Mouse (Mus musculus): Measurements from ENCODE around the gene Klhdc4. TPM values are rescaled to one million over a fixed set of nuclear protein-coding genes. Genes with fewer than 3 reads are reported as not detected.
A peak's percentile ranks its signal among the peaks of the same experiment; 100 is the strongest.

The Klhdc4 gene
- polyA plus RNA-seq, 1 experiment from 2014 or later: 27.6 TPM

DNA sequence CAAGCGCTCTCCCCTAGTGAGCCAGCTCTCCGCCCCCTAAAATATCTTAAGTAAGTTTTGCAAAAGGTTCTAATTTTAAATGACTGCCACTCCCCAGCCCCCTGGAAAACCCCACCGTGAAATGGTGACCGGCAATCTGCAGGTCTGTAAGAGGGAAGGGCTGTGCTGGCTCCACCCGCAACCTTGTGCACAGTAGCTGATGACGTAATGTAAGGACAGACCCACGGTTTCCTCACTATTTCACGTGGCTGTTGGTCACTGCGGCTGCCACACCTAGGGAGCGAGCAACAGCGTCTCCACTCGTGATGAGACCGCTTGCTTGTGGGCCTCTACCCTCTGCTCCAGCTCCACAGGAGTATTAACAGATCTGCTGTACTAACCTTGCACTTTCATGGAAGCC is 23.2 kb downstream of the Klhdc4 start:
- peaks cover 47% of the 10 kb centered on the region for H3K36me3 ChIP-seq
- no peaks in the 10 kb centered on the region for H3K9me3 ChIP-seq (replicated peaks)
- no peak overlapping the region for H3K27ac ChIP-seq
- no peak overlapping the region for H3K4me3 ChIP-seq (replicated peaks)
- no peak overlapping the region for H3K4me2 ChIP-seq
- H3K9ac ChIP-seq: no peak overlapping the region
- ATAC-seq (ENCODE audit: low read depth): no peak
- H3K27me3 ChIP-seq: no peaks in the 10 kb centered on the region
- 81% methylated on average over 13 of the region's 13 CpGs for WGBS (ENCODE audit: insufficient replicate concordance)
- DNase-seq: no peak
- no peaks in the 10 kb centered on the region for H3K4me1 ChIP-seq (replicated peaks)

DNA sequence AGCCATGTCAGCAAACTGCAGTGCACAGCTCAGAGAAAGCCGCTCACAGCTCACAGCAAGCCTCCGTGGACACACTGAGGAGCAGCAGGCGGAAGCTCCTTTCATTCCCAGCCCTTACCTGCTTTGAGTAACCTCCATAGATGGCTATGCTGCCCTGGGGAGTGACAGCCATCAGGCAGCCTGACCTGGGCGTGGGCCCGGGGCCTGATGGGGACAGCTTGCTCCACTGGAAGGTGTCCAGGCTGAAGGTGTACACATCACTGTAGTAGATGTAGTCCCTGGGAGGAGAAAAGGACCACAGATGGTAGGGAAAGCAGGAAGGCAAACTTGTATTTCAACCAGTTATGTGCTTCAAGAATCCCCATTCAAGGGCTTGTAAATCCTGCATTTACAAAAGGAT is 24.5 kb downstream of the Klhdc4 start:
- DNase-seq (no peak), ATAC-seq (ENCODE audit: low read depth) (no peak)
- Histone ChIP-seq H3K9ac (no peak overlapping the region), H3K4me1 (replicated peaks) (no peaks in the 10 kb centered on the region), H3K4me3 (replicated peaks) (no peak overlapping the region), H3K9me3 (replicated peaks) (no peaks in the 10 kb centered on the region), H3K27ac (no peak overlapping the region), H3K27me3 (no peaks in the 10 kb centered on the region), H3K4me2 (no peak overlapping the region), H3K36me3 (peaks cover 54% of the 10 kb centered on the region)
- WGBS (ENCODE audit: insufficient replicate concordance): 82% methylated on average over 5 of the region's 5 CpGs

DNA sequence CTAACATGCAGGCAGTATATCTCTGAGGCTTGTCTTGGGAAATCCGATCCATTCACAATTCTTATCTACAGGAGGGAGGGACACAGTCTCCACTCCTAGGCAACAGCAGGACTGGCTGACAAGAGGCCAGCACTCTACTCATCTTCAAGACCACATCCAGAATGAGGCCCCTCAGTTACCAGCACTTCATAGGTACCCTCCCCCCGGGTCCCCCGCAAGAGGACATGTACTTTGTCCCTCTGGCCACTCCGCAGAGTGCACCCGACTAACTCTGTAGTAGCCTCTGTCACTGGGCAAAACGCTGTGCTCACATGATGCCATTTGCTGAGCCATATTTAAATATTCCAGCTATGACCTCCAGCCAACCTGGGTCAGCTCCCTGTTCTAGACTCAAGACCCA is 31.0 kb downstream of the Klhdc4 start:
- ATAC-seq (ENCODE audit: low read depth) (no peak), DNase-seq (no peak)
- Histone ChIP-seq H3K9me3 (replicated peaks) (no peaks in the 10 kb centered on the region), H3K27me3 (no peaks in the 10 kb centered on the region), H3K27ac (no peak overlapping the region), H3K4me1 (replicated peaks) (peaks cover under 1% of the 10 kb centered on the region; the same call in 1 of the 2 replicates), H3K4me2 (no peak overlapping the region), H3K9ac (no peak overlapping the region), H3K4me3 (replicated peaks) (no peak overlapping the region), H3K36me3 (peaks cover 68% of the 10 kb centered on the region)
- WGBS (ENCODE audit: insufficient replicate concordance): 78% methylated on average over 6 of the region's 6 CpGs

DNA sequence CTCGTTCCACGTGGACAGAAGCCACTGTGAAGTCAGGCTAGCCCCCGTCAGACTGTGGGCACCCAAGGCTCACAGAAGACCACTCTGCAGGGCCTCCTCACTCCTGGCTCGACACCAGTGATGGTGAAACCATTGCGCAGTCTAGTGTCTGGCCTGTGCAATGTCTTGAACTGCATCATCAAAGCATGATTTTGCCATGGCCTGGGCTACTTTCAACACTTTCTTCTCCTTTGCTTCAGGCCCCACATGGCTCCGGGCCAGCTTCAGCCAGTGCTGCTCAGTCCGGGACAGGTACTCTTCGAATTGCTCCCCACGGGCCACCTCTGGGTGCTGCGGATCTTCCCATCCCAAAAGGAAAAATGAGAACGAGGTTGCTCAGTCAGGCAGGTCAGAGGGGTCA is 33.0 kb downstream of the Klhdc4 start:
- no peaks in the 10 kb centered on the region for H3K27me3 ChIP-seq
- H3K27ac ChIP-seq: no peak overlapping the region
- no peak for DNase-seq
- no peaks in the 10 kb centered on the region for H3K9me3 ChIP-seq (replicated peaks)
- WGBS (ENCODE audit: insufficient replicate concordance): 77% methylated on average over 11 of the region's 11 CpGs
- no peak overlapping the region for H3K4me2 ChIP-seq
- no peak overlapping the region for H3K9ac ChIP-seq
- peaks cover 12% of the 10 kb centered on the region for H3K4me1 ChIP-seq (replicated peaks)
- H3K36me3 ChIP-seq: peaks cover 60% of the 10 kb centered on the region
- H3K4me3 ChIP-seq (replicated peaks): no peak overlapping the region
- ATAC-seq (ENCODE audit: low read depth): no peak

DNA sequence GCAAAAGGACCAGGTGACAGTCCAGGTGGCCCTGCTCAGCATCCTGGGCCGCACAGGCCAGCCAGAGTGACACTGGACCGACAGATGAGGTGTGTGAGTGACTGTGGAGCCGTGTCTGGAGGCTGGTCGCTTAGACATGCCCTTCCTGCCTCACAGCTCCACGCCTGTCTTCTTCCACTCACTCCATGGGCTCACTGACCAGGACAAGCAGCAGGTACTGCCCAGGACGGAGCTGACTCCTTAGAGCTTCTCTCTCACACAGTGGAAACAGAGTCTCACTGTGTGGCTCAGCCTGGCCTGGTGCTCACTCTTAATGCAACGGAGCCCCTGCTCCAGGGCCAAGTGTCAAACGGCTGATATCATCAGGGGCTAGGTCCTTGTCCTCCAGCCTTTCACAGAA is 33.9 kb downstream of the Klhdc4 start:
- 73% methylated on average over 8 of the region's 8 CpGs for WGBS (ENCODE audit: insufficient replicate concordance)
- DNase-seq (no peak), ATAC-seq (ENCODE audit: low read depth) (no peak)
- no peak overlapping the region for H3K4me3 ChIP-seq (replicated peaks)
- H3K9ac ChIP-seq: no peak overlapping the region
- H3K9me3 ChIP-seq (replicated peaks): no peaks in the 10 kb centered on the region
- H3K27ac ChIP-seq: no peak overlapping the region
- no peak overlapping the region for H3K4me2 ChIP-seq
- no peaks in the 10 kb centered on the region for H3K27me3 ChIP-seq
- peaks cover 12% of the 10 kb centered on the region for H3K4me1 ChIP-seq (replicated peaks)
- H3K36me3 ChIP-seq: peaks cover 50% of the 10 kb centered on the region

DNA sequence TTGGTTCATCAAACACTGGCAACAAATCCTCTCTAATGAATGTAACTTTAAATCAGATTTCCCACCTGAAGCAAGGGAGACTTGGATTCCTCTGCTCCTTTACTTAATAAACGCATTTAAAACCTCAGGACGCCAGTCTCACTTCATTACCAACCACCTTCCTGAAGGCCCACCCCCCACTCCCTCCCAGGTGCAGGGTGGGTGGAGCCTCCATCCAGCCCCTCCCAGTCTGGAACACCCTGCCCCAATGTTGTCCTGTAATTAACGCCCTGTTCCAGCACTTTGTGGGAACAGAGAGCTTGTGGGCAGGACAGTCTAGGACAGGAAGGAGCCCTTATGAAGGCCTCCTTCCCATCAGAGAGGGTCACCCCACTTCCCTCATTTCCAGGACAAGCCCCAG is 35.2 kb downstream of the Klhdc4 start:
- Histone ChIP-seq H3K9ac (no peak overlapping the region), H3K4me1 (replicated peaks) (peaks cover 12% of the 10 kb centered on the region), H3K27me3 (no peaks in the 10 kb centered on the region), H3K36me3 (peaks cover 42% of the 10 kb centered on the region), H3K4me2 (no peak overlapping the region), H3K27ac (no peak overlapping the region), H3K4me3 (replicated peaks) (no peak overlapping the region), H3K9me3 (replicated peaks) (no peaks in the 10 kb centered on the region)
- 56% methylated on average over 3 of the region's 3 CpGs for WGBS (ENCODE audit: insufficient replicate concordance)
- no peak for DNase-seq
- no peak for ATAC-seq (ENCODE audit: low read depth)

DNA sequence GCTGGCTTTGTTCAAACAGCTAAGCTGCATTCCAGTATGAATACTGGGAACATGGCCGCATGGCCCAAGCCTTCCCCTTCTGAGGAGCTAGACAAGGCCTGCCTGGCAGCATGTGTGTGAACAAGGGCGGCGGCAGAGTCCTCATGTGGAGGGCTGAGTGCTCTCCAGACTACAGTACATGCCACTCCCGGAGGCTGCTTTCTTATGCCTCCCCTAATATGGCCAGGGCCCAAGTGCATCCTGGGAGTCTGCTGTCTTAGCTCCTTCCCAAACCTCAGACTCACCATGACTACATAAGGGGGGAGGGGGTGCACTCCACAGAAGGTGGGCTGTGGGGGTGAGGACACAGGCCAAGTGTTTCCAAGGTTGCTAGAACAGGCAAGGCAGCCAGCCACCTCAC is 36.7 kb downstream of the Klhdc4 start:
- no peaks in the 10 kb centered on the region for H3K27me3 ChIP-seq
- 64% methylated on average over 4 of the region's 4 CpGs for WGBS (ENCODE audit: insufficient replicate concordance)
- H3K27ac ChIP-seq: no peak overlapping the region; the same call in 1 of the 2 replicates
- H3K9ac ChIP-seq: no peak overlapping the region
- H3K36me3 ChIP-seq: peaks cover 27% of the 10 kb centered on the region
- H3K4me2 ChIP-seq: no peak overlapping the region
- no peak for DNase-seq
- no peak for ATAC-seq (ENCODE audit: low read depth)
- no peaks in the 10 kb centered on the region for H3K9me3 ChIP-seq (replicated peaks)
- peaks cover 12% of the 10 kb centered on the region for H3K4me1 ChIP-seq (replicated peaks)
- H3K4me3 ChIP-seq (replicated peaks): no peak overlapping the region

DNA sequence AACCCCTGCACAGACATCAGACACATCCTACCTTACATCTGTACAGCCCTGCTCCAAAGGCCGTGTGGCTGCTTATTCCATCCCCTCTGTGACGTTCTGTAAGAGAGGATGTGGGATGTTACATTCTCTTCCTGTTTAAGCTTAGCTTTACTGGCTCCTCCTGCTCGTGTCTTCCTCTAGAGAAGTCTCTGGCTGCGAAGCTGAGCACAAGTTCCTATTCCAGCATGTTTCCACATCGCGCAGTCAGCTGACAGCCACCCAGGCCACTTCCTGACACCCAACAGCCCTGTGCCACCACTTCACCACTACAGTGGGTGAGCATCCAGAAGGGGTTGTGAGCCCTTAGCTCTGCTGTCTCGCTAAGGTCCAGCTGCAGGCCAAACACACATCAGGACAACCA is 37.2 kb downstream of the Klhdc4 start:
- H3K27ac ChIP-seq: no peak overlapping the region; the same call in 1 of the 2 replicates
- H3K36me3 ChIP-seq: peaks cover 22% of the 10 kb centered on the region
- no peak overlapping the region for H3K9ac ChIP-seq
- WGBS (ENCODE audit: insufficient replicate concordance): 13% methylated on average over 7 of the region's 7 CpGs
- H3K4me3 ChIP-seq (replicated peaks): no peak overlapping the region
- ATAC-seq (ENCODE audit: low read depth) (peak; percentile 39; the same call in 1 of the 2 replicates), DNase-seq (no peak)
- H3K9me3 ChIP-seq (replicated peaks): no peaks in the 10 kb centered on the region
- H3K4me2 ChIP-seq: no peak overlapping the region
- no peaks in the 10 kb centered on the region for H3K27me3 ChIP-seq
- peaks cover 12% of the 10 kb centered on the region for H3K4me1 ChIP-seq (replicated peaks)

DNA sequence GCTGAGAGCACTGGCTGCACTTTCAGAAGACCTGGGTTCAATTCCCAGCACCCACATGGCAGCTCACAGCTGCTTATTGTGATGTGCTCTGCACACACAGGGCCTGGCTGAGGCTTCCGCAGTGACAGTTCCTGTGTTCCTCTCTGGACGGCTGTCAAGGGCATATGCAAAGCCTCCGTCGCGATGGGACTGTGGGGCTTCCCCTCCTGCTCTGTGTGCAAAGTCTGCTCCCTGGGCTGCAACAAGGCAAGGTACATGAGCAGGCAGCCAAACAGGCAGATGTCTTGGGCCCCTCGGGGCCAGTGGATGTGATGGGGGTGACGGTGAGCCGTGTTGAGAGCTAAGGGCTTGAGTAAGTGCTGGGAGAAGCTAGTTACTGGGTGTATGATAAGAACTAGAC is 40.6 kb downstream of the Klhdc4 start:
- Histone ChIP-seq H3K27ac (no peak overlapping the region), H3K4me3 (replicated peaks) (no peak overlapping the region), H3K4me1 (replicated peaks) (peaks cover 12% of the 10 kb centered on the region), H3K27me3 (no peaks in the 10 kb centered on the region), H3K4me2 (no peak overlapping the region), H3K36me3 (no peaks in the 10 kb centered on the region), H3K9me3 (replicated peaks) (no peaks in the 10 kb centered on the region), H3K9ac (no peak overlapping the region)
- DNase-seq: no peak
- WGBS (ENCODE audit: insufficient replicate concordance): 57% methylated on average over 8 of the region's 8 CpGs
- no peak for ATAC-seq (ENCODE audit: low read depth)

DNA sequence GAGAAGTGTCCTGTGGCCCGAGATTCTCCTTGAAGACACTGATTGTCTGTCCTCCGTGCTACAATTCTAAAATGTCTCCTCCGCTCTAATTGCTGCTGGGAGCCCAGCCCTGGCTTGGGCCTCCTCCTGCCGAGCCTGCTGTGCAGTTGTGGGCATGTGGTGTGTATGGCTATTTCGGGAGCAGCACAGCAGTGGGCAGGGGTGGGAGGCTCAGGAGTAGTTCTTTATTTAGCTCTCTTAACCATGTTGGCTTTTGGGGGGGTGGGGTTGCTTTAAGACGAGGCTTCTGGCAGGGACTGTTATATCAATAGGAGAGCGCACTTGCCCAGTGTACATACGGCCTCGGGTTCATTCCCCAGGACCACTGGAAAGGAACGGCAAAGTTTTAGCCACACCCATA is 42.8 kb downstream of the Klhdc4 start:
- Histone ChIP-seq H3K27ac (no peak overlapping the region), H3K9me3 (replicated peaks) (no peaks in the 10 kb centered on the region), H3K4me2 (no peak overlapping the region), H3K9ac (no peak overlapping the region), H3K36me3 (no peaks in the 10 kb centered on the region), H3K4me3 (replicated peaks) (no peak overlapping the region), H3K27me3 (no peaks in the 10 kb centered on the region), H3K4me1 (replicated peaks) (no peaks in the 10 kb centered on the region)
- whole genome bisulfite sequencing (ENCODE audit: insufficient replicate concordance): 31% methylated on average over 10 of the region's 10 CpGs
- ATAC-seq (ENCODE audit: low read depth) (no peak), DNase-seq (no peak)

DNA sequence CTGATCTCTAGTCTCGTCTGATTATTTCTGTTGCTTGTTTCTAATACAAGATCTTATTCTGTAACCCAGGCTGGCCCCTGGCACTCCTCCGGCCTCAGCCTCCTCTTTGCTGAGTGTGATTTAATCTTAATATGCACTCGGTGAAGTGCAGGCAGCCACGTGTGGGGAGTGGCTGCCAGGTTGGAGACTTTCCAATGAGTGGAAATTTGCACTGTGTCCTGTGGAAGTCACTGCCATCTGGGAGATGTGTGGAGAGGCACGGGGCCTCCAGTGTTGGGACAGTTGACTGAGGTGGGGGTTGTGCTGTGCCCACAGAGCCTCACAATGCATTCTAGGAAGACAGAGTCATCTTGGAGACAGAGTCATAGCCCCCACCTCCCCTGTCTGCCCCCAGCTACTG is 46.9 kb downstream of the Klhdc4 start:
- ATAC-seq (ENCODE audit: low read depth): no peak
- H3K9ac ChIP-seq: no peak overlapping the region
- 52% methylated on average over 5 of the region's 5 CpGs for WGBS (ENCODE audit: insufficient replicate concordance)
- no peaks in the 10 kb centered on the region for H3K27me3 ChIP-seq
- H3K36me3 ChIP-seq: no peaks in the 10 kb centered on the region
- H3K27ac ChIP-seq: no peak overlapping the region
- DNase-seq: no peak
- H3K9me3 ChIP-seq (replicated peaks): no peaks in the 10 kb centered on the region
- H3K4me3 ChIP-seq (replicated peaks): no peak overlapping the region
- no peak overlapping the region for H3K4me2 ChIP-seq
- no peaks in the 10 kb centered on the region for H3K4me1 ChIP-seq (replicated peaks)

DNA sequence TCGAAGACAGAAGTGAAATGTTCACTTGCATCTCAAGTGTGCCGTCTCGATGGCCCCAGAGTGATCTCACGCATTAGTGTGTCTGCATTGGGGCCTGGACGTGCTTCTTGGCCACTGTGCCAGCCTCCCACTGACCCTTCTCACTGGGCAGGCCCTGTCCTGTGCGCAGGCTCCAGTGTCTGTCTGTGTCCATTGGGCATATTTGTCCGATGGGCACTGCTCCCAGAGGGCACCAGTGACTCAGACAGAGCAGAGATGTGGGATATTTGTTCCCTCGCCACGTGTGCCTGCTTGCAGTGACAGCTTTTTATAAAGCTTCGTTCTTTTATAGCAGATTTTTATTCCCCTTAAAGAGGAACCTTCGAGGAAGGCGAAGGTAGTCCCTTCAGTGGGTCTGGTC is 55.5 kb downstream of the Klhdc4 start:
- Histone ChIP-seq H3K27ac (no peak overlapping the region), H3K27me3 (no peaks in the 10 kb centered on the region), H3K9ac (no peak overlapping the region), H3K36me3 (no peaks in the 10 kb centered on the region), H3K4me1 (replicated peaks) (no peaks in the 10 kb centered on the region), H3K4me3 (replicated peaks) (no peak overlapping the region), H3K4me2 (no peak overlapping the region), H3K9me3 (replicated peaks) (no peaks in the 10 kb centered on the region)
- 72% methylated on average over 12 of the region's 12 CpGs for WGBS (ENCODE audit: insufficient replicate concordance)
- ATAC-seq (ENCODE audit: low read depth): no peak
- DNase-seq: no peak

All from liver, embryonic 13.5 days (tissue).